Mouse (Mus musculus) heart, postnatal 25 days (tissue): ENCODE measurements around the gene Adarb2. TPM values are rescaled to one million over a fixed set of nuclear protein-coding genes. Genes with fewer than 3 reads are reported as not detected.

Experiments used
- DNase-seq: peaks from one replicate; pipeline ENCODE4 v3.0.0; 2022; ENCODE audit warnings: low spot score
- intact Hi-C: fragments of 180-260 bp; cut with DNase I; formaldehyde crosslinking; loops from one replicate; pipeline ENCODE4 v1.15.1; 2025
- total RNA-seq, 2 experiments: library from RNA; stranded (reverse); gene quantifications; 2 replicates each; pipeline ENCODE4 v1.2.3; 2021

The Adarb2 gene
- not detected for total RNA-seq

DNA sequence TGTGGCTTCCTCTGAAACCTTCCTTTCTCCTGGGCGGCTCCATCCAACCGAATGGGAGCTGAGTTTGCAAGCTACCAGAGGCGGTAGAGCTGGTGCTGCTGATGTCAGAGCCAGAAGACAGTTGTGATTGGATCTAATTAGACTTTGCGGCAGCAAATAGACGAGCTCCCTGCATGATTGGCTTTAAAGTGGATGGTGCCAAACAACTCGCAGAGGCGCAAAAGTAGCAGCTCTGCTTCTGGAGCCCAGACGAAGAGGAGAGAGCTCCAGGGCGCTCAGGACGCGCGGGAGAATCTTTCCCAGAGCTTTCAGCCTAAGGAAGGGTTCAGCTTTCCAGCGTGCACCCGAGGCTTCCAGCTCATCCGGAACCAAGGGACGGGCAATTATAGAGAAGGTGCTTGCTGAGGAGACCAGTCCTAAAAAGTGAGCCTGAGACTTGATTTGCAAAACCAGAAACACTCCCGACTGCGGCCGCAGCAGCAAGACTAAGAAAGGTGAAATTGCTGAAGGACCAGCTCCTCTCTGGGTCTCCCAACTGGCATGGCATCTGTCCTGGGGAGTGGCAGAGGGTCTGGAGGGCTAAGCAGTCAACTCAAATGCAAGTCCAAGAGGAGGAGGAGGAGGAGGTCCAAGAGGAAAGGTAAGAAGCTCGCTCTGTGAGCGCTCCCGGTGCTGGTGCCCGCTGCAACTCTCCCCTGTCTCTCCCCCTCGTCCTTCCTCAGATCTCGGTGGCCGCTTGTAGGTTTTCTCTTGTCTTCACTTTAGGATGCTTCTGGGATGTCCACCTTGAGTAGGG lies at the start of gene Adarb2:
Gene Adarb2 (plus strand): TSS at position 186 of the 796 bp plus-strand sequence.
- no peak for DNase-seq
- intact Hi-C loops, result no loop called here

GRCm38 (mm10) chr13:8173800-8174199 lies 28.9 kb upstream of the Adarb2 start:
- intact Hi-C loops, result no loop called here

GRCm38 (mm10) chr13:8191977-8192376 lies 10.7 kb upstream of the Adarb2 start:
- intact Hi-C loops, result no loop called here
- no peak for DNase-seq

More at GRCm38 (mm10) chr13:8173800-8174199, 28.9 kb upstream of the Adarb2 start:
- DNase-seq, result no peak

DNA sequence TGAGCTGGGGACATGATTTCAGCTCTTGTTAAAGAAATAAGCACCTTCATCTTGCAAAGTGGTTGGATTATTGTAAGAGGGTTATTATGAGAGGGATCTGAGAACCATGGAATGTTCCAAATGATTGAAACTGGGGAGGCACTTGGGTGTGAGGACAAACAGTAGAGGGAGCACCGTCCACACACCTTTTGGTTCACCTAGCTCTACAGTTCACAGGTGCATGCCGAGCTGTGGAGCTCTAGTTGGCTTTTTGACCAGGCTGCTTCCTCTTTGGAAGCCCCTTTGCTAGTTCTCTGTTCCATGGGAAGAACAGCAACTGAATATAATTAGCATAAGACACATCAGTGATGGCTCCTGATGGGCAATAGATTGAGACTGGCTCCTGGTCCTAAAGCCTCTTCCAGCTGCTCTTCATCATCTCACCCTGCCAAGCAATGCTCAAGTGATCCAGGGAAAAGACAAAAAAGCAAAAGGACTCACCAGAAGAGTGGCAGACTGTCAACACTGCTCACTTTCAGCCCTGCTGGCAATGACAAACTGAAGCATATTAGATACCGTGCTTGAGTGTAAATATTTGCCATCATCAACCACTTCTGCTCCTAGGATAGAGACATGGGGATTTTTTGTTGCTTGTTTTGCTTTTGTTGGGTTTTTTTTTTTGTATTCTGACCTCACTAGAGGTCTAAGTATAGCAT lies 3.3 kb upstream of the Adarb2 start:
- intact Hi-C loops, result no loop called here
- no peak for DNase-seq

- intact Hi-C loops, result no loop called here
- DNase-seq, result no peak
Observed at GRCm38 (mm10) chr13:8203477-8203813, 779 bp downstream of the Adarb2 start.

DNA sequence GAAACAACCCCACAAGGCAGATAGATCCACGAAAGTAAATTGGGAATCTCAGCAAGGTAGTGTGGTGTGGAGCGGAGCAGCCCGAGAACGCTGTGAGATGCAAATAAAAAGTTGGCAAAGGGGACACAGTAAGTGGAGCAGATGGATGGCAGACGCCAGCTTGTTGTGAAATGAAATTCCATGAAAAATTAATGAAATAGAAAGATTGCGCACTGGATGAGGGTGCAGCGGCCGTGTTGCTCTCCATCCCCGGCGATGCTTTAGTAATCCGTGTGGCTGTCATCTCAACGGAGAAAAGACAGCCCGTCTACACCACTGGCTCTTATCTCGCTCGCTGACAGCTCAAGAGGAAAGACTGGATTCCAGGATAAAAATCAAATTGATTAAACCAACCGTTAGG lies 4.7 kb downstream of the Adarb2 start:
- DNase-seq, result no peak
- intact Hi-C loops, result no loop called here

DNA sequence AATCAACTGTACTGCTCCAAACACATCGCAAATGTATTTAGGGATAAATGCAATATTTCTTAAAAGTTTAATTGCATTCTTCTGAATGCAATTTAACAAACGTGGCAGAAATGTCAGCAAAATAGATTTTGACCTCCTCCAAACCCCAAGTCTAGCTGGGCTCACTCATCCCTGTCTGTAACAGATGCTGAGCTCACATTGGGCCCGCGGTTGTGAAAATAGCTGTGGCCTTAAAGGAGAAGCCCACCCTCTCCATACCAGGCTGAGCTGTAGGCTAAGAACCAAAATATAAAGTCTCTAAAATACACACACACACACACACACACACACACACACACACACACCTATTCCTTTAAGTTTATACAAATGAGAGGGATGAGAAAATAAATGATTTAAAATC lies 8.1 kb downstream of the Adarb2 start:
- intact Hi-C loops, result no loop called here
- no peak for DNase-seq

DNA sequence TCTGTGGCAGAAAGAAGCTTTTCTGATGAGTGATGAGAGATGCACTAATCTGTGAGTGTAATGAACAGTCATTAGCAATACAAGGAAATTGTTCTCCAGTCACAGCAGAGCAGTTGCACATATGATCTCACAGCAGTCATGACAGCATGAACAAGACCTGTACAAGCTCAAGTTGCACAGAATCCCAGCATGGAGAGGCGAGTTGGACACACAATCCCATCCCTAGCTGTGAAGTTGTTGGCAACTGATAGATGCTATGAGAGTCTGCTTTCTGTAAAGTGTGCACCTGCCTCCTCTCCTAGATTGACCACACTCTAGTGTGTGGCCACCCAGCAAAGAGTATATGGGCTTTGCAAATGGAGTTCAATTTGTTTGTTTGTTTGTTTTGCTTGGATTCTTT lies 36.2 kb downstream of the Adarb2 start:
- intact Hi-C loops, result no loop called here
- DNase-seq, result no peak

DNA sequence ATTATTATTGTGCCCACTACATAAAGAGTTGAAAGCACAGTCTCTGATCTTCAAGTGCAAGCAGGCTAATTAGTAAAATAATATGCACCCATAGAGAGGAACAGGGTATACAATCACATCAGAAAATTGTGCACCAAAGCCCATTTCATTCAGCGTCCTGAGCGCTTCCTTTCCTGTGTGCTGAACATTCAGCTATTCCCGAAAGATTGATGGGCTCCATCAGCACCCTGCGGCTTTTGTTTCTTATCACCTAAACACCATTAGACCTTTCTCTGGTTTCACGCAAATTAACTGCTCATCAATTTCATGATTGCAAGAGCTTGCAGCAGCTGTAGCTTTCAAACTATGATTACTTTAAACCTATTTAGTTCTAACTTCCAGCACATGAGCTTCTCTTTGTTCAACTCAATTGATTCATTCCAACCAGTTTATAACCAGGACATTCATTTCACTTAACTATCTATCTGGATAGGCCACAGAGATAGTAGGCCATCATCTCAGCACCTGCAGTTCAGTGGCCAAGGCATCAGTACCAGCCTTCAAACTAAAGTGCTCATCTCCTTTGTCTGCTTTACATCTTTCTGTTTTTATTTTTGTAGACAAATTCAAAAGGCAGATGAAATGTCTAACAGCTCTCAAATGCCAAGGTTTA lies 45.5 kb downstream of the Adarb2 start:
- DNase-seq, result no peak
- intact Hi-C loops, result no loop called here

- no peak for DNase-seq
- intact Hi-C loops, result no loop called here
Observed at GRCm38 (mm10) chr13:8272158-8272945, 69.7 kb downstream of the Adarb2 start.

DNA sequence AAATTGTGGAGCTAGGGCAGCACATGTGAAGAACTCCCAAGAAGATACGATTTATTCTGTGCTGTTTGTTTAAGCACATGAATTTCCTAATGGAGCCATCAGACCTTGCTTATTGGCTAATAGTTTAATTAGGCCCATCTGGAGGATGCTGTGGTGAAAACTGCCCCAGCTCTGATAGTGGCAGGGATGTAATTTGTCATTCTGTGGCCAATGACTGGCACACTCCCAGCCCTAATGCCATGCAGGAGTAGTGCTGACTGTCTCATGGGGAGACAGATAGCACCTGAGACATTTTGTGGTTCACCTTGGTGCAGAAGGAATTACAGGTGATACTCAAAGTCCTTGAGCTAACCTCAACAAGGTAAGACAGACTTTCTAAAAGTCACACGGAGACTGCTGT lies 80.5 kb downstream of the Adarb2 start:
- no peak for DNase-seq
- intact Hi-C loops, result no loop called here

GRCm38 (mm10) chr13:8316347-8317141 lies 113.9 kb downstream of the Adarb2 start:
- intact Hi-C loops, result no loop called here
- no peak for DNase-seq

- no peak for DNase-seq
- intact Hi-C loops, result no loop called here
Observed at GRCm38 (mm10) chr13:8333589-8334455, 131.2 kb downstream of the Adarb2 start.

GRCm38 (mm10) chr13:8334580-8334979 lies 131.9 kb downstream of the Adarb2 start:
- DNase-seq, result no peak
- intact Hi-C loops, result no loop called here

GRCm38 (mm10) chr13:8341086-8341807 lies 138.6 kb downstream of the Adarb2 start:
- DNase-seq, result no peak
- intact Hi-C loops, result no loop called here

GRCm38 (mm10) chr13:8347147-8347546 lies 144.5 kb downstream of the Adarb2 start:
- DNase-seq, result no peak
- intact Hi-C loops, result no loop called here

DNA sequence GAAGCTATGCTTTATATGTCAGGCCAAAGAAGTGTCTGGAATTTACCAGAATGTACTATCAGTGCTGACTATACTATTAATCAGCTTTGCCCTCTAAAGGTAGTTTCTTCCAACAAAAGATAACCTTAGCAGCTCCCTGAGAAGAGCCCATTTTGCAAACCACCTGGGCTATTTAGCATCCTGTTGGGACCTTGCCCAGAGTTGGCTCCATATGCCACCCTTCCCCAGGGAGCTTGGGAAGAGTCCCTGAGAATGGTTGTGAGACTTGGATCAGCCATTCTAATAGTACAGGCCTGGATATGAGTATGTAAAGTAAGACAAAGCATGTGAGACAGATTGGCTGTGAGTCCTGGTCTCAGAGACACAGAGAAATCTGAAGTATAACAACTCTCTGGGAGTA lies 149.7 kb downstream of the Adarb2 start:
- DNase-seq, result no peak
- intact Hi-C loops, result no loop called here

- DNase-seq, result no peak
- intact Hi-C loops, result no loop called here
Observed at GRCm38 (mm10) chr13:8352952-8353351, 150.3 kb downstream of the Adarb2 start.
